Mouse (Mus musculus) kidney, embryonic 14.5 days (tissue): ENCODE measurements around the gene Rab32. TPM values are rescaled to one million over a fixed set of nuclear protein-coding genes. Genes with fewer than 3 reads are reported as not detected.

ENCODE experiments used
- ATAC-seq: fragments of 200-750 bp; cut with Nextera tagmentation; 2 replicates; pipeline ENCODE4 v1.8.0; 2017; ENCODE audit warnings: moderate number of reproducible peaks, mild to moderate bottlenecking, moderate TSS enrichment, moderate library complexity; ENCODE audit not compliant: low FRiP score, low TSS enrichment
- H3K27ac ChIP-seq: fragments of 300-500 bp; sonication (generic); 2 replicates; pipeline ENCODE4 v1.5.1; 2014; ENCODE audit warnings: low read depth, mild to moderate bottlenecking, low read length, moderate library complexity, mixed read lengths
- H3K27me3 ChIP-seq: fragments of 300-500 bp; sonication (generic); 2 replicates; pipeline ENCODE4 v1.6.1; 2014; ENCODE audit warnings: mild to moderate bottlenecking, low read length; ENCODE audit not compliant: control insufficient read depth, insufficient read depth
- H3K36me3 ChIP-seq: fragments of 300-500 bp; sonication (generic); 2 replicates; pipeline ENCODE4 v1.6.1; 2014; ENCODE audit warnings: low read length, mixed read lengths; ENCODE audit not compliant: control insufficient read depth, insufficient read depth
- H3K4me1 ChIP-seq: fragments of 300-500 bp; sonication (generic); 2 replicates; pipeline ENCODE4 v1.6.1; 2014; ENCODE audit warnings: low read length, mixed read lengths; ENCODE audit not compliant: control insufficient read depth, insufficient read depth
- H3K4me2 ChIP-seq: fragments of 300-500 bp; sonication (generic); replicated peaks from 2 replicates; pipeline ENCODE4 v1.6.1; 2014; ENCODE audit warnings: low read depth, mild to moderate bottlenecking, low read length
- H3K4me3 ChIP-seq: fragments of 300-500 bp; sonication (generic); 2 replicates; pipeline ENCODE4 v1.5.1; 2014; ENCODE audit warnings: mild to moderate bottlenecking, low read length
- H3K9ac ChIP-seq: fragments of 300-500 bp; sonication (generic); 2 replicates; pipeline ENCODE4 v1.6.1; 2014; ENCODE audit warnings: low read depth, mild to moderate bottlenecking, low read length, moderate library complexity
- H3K9me3 ChIP-seq: fragments of 300-500 bp; sonication (generic); 2 replicates; pipeline ENCODE4 v1.6.1; 2016; ENCODE audit warnings: low read length; ENCODE audit not compliant: control insufficient read depth
- WGBS: fragments of 180-500 bp; shearing (Covaris S2); extraction: QIAGEN DNeasy Blood & Tissue Kit; methylation state at CpG from one replicate; pipeline ENCODE4 v1.1.7; 2014; 5-methylcytosine and 5-hydroxymethylcytosine counted together
- polyA plus RNA-seq: library from polyadenylated mRNA; unstranded; fragments of >200 nt; fragmentation: Nextera tagmentation; extraction: Ambion mirVana; gene quantifications from 2 replicates; pipeline ENCODE4 v1.2.1, GENCODE M21; 2014

Rab32 gene
- polyA plus RNA-seq, 1 experiment from 2014 or later = 15.7 TPM

DNA sequence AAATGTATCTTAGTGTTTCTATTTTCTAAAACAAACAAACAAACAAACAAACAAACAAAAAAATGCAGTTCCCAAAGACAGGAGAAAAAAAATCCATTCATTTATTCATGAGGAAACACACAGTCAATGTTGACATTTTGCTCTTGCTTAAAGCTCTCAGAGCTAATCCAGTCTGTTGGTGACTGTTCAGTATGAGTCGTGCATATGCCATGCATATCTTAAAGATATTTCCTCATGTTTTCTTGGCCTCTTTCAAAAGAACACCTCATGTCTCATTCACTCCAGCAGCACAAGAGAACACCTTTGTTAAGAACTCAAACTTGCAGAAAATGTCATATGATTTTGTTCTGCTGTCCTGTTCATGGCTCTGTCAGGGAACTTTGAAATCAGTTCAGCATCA, 7.9 kb downstream of the Rab32 start:
- Histone ChIP-seq H3K36me3 (no peaks in the 10 kb centered on the region), H3K9me3 (no peaks in the 10 kb centered on the region), H3K9ac (no peak overlapping the region), H3K4me2 (no peak overlapping the region), H3K27ac (no peak overlapping the region), H3K4me1 (no peaks in the 10 kb centered on the region), H3K4me3 (no peak overlapping the region), H3K27me3 (no peaks in the 10 kb centered on the region)
- no peak for ATAC-seq
- WGBS = 89% methylated on average over 1 of the region's 1 CpGs

DNA sequence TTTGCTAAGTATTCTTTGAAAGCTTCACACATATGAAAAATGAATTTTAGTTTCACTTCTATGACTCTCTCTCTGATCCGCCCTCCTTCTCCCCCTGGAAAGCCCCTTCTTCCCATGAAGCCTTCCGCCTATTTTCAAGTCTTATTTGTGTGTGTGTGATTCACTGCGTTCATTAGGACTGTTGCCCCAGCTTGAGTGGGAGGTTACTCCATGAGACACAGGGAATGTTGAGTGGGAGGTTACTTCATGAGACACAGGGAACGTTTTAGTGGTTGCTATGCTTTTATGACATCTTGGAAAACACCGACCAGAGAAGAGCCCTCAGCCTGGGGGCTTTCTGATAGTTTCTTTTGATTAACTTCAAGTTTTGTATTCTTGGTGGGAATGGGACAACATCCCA, 11.4 kb downstream of the Rab32 start:
- H3K4me2 ChIP-seq = no peak overlapping the region
- no peak overlapping the region for H3K27ac ChIP-seq
- ATAC-seq = no peak; the same call in 1 of the 2 replicates
- H3K36me3 ChIP-seq = no peaks in the 10 kb centered on the region
- no peak overlapping the region for H3K4me3 ChIP-seq
- H3K9ac ChIP-seq = no peak overlapping the region
- 45% methylated on average over 5 of the region's 5 CpGs for WGBS
- no peaks in the 10 kb centered on the region for H3K9me3 ChIP-seq
- H3K4me1 ChIP-seq = no peaks in the 10 kb centered on the region
- H3K27me3 ChIP-seq = no peaks in the 10 kb centered on the region

DNA sequence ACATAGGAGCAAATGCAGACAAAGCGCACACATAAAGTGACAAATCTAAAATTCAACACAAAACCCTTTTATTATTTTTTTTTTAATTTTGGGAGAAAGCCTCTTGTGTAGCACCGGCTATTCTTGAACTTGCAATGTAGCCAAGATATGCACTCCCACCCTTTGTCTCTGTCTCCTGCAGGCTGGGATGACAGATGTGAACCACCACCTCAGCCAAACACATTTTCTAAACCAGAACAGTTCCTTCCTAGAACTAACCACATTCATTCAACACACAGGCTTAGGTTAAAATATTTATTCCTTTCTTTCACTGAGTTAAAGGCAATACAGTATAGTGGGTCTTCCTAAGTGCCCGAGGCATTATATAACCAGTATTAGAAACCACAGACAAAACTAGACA, 13.1 kb downstream of the Rab32 start:
- 88% methylated on average over 3 of the region's 3 CpGs for WGBS

More for the DNA sequence above, 13.1 kb downstream of the Rab32 start:
- ATAC-seq = no peak
- no peaks in the 10 kb centered on the region for H3K9me3 ChIP-seq
- H3K27ac ChIP-seq = no peak overlapping the region
- H3K27me3 ChIP-seq = no peaks in the 10 kb centered on the region
- no peak overlapping the region for H3K4me2 ChIP-seq
- H3K9ac ChIP-seq = no peak overlapping the region
- no peaks in the 10 kb centered on the region for H3K36me3 ChIP-seq
- no peak overlapping the region for H3K4me3 ChIP-seq
- H3K4me1 ChIP-seq = no peaks in the 10 kb centered on the region

Other genes with a start within 250 kb of the Rab32 start
- gene Adgb, start 85.9 kb downstream of the Rab32 start, polyA plus RNA-seq = 0.07 and 0.08 TPM in 2 replicates
- gene Gm10944, start 123.1 kb upstream of the Rab32 start, polyA plus RNA-seq = not detected in 2 replicates